Mouse (Mus musculus): ENCODE results near the gene Speer4d. TPM values are rescaled to one million over a fixed set of nuclear protein-coding genes. Genes with fewer than 3 reads are reported as not detected.
"Not testable (repeated sequence)": the region's sequence is repeated elsewhere in the genome, so short reads cannot be mapped to it uniquely, and the experiment has no call there.

Gene Speer4d
- total RNA-seq, 2 experiments from 2014 or later = not detected

- DNase-seq (ENCODE audit: low spot score in 2 of 2) = not testable (repeated sequence)
These were observed 45.0 kb downstream of the Speer4d start for GRCm38 (mm10) chr5:15663847-15664246.

GRCm38 (mm10) chr5:15670789-15671188 is 51.9 kb downstream of the Speer4d start:
- not testable (repeated sequence) for DNase-seq (ENCODE audit: low spot score in 2 of 2)

Other genes starting within 250 kb of the Speer4d start
- gene Gm21149, start 142.5 kb upstream of the Speer4d start, total RNA-seq (2021) = not detected
- not detected for gene Gm21190, start 89.8 kb upstream of the Speer4d start, total RNA-seq (2021)
- gene Gm21083, start 41.7 kb upstream of the Speer4d start, total RNA-seq (2021) = not detected
- gene 4930572O03Rik, start 38.0 kb downstream of the Speer4d start, total RNA-seq (2021) = not detected
- not detected for gene Speer4c, start 95.2 kb downstream of the Speer4d start, total RNA-seq (2021)

All from adrenal gland, postnatal 4 days (tissue).